Mouse (Mus musculus) erythroblast, adult 5-6 weeks (primary cell): Measurements from ENCODE around the gene Txlng. TPM values are rescaled to one million over a fixed set of nuclear protein-coding genes. Genes with fewer than 3 reads are reported as not detected.
"Not testable (repeated sequence)": the region's sequence is repeated elsewhere in the genome, so short reads cannot be mapped to it uniquely, and the experiment has no call there.

ENCODE experiments used
- ATAC-seq: replicated peaks from 2 replicates; pipeline ENCODE4 v1.8.0; 2016; ENCODE audit warnings: moderate number of reproducible peaks, mild to moderate bottlenecking, moderate TSS enrichment, inconsistent platforms; ENCODE audit not compliant: poor library complexity, low FRiP score, severe bottlenecking
- total RNA-seq, 2 experiments: library from RNA; stranded (forward) in 1 of 2; stranded (reverse) in 1 of 2; fragments of 150-400 nt in 1 of 2; fragments of 200-764, 138-1000 nt in 1 of 2; gene quantifications; 2 replicates each; pipeline versions ENCODE4 v1.2.3 to v1.2.4; 2015 to 2017; ENCODE audit warnings: low replicate concordance in 2 of 2

The Txlng gene
- total RNA-seq (2015; ENCODE audit: low replicate concordance) (7.9 and 9.2 TPM in 2 replicates), total RNA-seq (2017; ENCODE audit: low replicate concordance) (17.6 and 23.8 TPM in 2 replicates)

DNA sequence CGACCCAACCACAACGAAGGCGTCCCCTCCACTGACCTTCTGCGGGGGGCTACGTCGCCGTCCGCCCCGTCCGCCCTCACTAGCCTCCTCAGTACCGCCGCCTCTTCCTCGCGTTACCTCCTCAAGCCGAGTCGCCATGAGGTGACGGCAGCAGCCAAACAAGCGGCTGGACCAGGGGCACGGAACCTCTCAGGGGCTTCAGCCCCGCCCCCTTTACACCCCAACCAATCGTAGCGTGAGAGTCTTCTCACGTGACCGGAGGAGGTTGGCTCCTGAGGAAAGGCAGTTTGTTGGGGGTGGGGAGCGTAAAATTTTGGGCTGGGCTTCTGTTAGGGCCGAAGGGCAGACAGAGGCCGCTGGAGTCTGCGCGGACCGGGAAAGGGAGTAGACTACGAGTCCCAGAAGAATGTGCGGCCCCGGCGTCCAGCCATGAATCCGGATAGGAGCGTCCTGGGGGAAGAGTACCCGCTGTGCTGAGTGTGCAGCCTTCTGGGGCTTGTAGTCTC lies at the start of gene Txlng:
Gene Txlng, minus strand, starts transcription at position 252 of the 506 bp plus-strand sequence.
- ATAC-seq: peak; percentile 98

GRCm38 (mm10) chrX:162878236-162878635 lies 49.0 kb upstream of the Txlng start:
- ATAC-seq: no peak

DNA sequence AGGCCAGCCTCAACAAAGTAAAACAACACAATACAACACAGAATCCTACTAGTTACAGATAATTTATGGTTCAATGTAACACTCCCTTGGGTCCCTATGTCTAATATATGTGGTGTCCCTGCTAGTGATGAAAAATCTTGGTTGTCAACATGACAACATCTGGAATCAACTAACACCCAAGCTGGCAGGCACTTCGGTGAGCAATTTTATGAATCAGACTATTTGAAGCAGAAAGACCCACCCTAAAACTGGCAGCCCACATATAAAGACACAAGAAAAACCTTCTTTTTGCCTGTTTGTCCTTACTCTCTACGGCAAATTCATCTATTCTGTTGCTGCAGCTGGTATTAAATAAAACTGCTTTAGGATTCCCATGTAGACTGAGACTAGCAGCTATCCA lies 44.5 kb upstream of the Txlng start:
- no peak for ATAC-seq

GRCm38 (mm10) chrX:162871734-162872517 lies 42.7 kb upstream of the Txlng start:
- ATAC-seq: peak; percentile 83

- no peak for ATAC-seq
Observed at GRCm38 (mm10) chrX:162868294-162868965, 39.2 kb upstream of the Txlng start.

GRCm38 (mm10) chrX:162848682-162849081 lies 19.4 kb upstream of the Txlng start:
- ATAC-seq: no peak

DNA sequence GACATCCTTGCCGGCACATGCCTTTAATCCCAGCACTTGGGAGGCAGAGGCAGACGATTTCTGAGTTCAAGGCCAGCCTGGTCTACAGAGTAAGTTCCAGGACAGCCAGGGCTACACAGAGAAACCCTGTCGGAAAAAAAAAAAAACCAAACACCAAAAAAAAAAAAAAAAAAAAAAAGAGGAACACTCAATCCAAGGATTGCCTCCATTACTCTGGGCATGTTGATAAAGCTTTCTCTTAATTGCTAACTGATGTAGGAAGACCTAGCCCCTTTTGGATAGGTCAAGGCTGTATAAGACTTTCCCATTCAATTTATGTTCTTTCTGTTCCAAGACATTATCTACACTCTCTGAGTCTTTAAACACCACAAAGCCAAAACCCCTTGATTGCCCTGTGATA lies 16.3 kb upstream of the Txlng start:
- no peak for ATAC-seq

DNA sequence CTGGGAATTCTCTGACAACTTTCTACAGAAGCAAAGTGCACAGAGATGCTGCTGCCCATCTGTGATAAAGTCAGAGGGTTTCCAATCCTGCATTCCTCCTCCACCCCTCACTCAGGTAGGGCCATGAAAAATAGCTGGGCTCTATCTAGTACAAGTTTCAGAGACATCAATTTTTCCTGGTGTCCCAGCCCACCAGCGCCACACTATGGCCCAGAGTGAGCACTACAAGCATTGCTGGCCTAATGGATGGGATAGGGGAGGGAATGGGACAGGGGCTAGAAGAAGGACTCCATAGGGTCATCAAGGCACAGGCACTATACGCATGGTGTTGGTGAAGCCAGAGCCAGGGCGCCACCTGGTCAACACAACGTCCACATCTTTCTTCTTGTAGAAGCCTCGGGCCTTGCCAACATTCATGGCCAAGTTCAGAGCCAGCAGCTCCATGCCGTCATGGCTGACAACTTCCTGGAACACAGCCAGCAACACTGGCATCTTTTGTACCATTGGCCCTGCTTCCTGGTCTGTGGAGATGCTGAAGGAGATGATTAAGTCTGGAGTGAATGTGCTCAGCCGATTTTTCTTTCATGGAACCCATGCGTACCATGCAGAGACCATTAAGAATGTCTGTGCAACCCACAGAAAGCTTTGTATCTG lies 15.3 kb upstream of the Txlng start:
- no peak for ATAC-seq

- no peak for ATAC-seq
Observed at GRCm38 (mm10) chrX:162832101-162832500, 2.8 kb upstream of the Txlng start.

- ATAC-seq: no peak
Observed at GRCm38 (mm10) chrX:162831542-162831941, 2.3 kb upstream of the Txlng start.

DNA sequence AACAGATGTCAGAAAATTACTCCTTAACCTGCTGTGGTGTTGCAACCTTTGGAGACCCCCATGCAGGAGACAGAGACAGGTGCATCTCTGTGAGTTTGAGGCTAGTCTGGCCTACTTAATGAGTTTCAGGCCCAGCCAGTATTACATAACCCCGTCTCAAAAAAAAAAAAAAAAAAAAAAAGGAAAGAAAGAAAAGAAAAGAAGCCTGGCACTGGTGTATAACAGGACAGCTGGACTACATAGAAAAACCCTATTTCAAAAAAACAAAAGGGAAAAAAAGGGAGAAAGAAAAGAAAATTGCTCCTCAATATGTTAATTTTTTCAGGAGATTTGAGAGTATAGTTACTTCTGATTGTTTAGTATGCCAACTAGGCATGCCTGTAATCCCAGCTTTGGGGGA lies 1.8 kb upstream of the Txlng start:
- no peak for ATAC-seq

DNA sequence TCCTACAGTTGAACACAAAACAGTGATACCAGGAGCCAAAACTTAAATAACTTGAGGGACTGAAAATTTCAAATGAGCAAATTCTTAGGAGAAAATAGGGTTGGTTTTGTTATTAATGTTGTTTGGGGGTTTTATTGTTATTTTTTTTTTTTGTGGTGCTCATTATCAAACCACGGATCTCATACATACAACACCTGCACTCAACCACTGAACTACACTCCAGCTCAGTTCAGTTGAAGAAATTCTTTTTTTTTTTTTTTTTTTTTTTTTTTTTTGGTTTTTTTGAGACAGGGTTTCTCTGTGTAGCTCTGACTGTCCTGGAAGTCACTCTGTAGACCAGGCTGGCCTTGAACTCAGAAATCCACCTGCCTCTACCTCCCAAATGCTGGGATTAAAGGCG lies 1.1 kb upstream of the Txlng start:
- not testable (repeated sequence) for ATAC-seq

DNA sequence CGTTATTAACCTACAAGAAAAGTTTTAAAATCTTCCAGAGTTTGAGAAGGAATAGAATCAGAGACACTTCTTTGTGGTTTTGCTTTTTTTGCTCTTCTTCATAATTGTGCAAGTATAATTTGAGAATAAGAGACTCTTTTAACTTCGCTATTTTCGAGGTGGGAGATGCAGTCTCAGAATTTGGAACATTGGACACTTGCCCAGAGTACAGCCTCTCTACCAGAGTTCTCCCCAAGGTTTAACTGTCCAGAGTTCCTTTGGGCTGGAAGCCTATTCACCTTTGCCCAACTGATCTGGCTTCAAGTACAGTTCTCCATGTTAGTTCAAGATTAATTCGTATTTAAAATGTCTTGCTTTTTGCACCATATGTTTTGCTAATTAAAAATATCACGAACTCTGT lies 487 bp upstream of the Txlng start:
- ATAC-seq: no peak

- ATAC-seq: peak; percentile 15; the same call in 1 of the 2 replicates
Observed at GRCm38 (mm10) chrX:162828783-162829182, 471 bp downstream of the Txlng start.

DNA sequence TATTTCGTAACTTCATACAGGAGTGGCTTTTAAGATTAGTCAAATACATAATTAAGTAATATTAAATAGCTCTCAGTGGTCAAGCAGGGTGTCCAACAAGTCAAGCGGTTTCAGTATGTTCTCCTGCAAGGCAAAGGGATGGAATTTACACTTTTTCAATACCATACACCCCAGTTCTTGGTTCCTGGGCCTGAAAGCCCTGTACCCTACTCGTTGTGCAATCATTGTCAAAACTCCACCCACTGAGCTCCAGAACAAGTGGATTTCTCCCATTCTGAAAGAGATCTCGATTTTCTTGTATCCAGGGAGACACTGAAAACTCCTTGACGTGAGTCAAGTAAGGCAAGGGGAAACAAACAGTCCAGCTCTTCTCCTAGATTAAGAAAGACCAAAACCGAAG lies 1.2 kb downstream of the Txlng start:
- ATAC-seq: no peak

DNA sequence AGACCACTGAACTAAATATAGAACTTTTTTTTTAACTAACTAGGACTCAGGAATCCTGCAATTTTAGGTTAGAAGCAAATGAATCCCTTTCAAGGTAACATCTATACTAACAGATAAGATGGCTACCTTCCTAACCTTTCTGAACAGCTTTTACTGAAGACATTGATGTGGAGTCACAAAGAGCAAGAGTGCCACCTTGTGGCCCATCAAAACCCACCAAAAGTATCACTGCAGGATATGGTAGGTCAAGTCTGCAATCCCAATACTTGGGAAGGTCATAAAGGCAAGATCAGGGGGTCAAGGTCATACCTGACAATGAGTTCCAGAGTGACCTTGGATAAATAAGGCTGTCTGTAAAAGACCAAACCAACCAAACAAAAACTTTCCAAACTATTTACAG lies 28.9 kb downstream of the Txlng start:
- no peak for ATAC-seq

GRCm38 (mm10) chrX:162791392-162791791 lies 37.9 kb downstream of the Txlng start:
- not testable (repeated sequence) for ATAC-seq

GRCm38 (mm10) chrX:162788372-162788771 lies 40.9 kb downstream of the Txlng start:
- ATAC-seq: no peak

- no peak for ATAC-seq
Observed at GRCm38 (mm10) chrX:162770726-162771125, 58.5 kb downstream of the Txlng start.

GRCm38 (mm10) chrX:162761716-162762395 lies 67.4 kb downstream of the Txlng start:
- no peak for ATAC-seq
